Mouse (Mus musculus): ENCODE data around the gene Emx1.

Gene Emx1

DNA sequence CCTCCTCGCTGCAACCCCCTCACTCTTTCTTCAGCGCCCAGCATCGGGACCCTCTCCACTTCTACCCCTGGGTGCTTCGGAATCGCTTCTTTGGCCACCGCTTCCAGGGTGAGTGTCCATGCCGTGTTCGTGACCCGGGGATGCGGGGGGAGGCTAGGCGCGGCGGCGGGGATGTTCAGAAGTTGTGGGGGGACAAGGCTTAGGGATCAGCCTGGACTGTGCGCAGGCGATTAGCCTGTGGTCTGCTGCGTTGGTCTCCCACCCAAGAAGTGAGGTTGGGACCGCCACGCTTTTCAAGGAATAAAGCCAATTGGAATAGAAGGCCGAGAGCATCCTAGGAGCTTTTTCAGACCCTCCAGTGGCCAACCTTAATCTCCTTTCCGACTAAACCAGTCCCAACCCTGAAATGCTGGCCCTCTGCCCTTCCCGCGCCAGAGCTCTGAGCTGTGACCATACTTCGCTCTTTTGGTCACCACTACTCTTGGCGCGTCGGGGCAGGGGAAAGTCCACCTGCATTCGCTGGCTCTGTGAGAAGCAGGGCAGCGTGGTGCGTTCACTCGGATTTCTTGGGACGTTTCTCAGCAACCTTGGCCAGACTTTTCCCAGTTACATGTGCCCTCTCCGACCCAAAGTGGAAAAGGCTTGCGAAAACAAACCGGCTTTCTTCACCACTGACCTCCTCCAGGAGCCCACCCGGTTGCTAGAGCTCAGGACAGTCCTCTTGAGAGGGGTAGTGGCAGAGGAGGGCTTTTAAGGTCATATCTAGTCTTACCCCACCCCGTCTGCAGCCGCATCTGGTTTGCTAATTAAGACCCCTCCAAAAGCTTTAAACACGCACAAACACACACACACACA lies 1.2 kb downstream of the Emx1 start:
- ATAC-seq (ENCODE audit: insufficient number of reproducible peaks, low FRiP score, low TSS enrichment) = no peak

- ATAC-seq (ENCODE audit: insufficient number of reproducible peaks, low FRiP score, low TSS enrichment) = no peak
These were observed 2.1 kb downstream of the Emx1 start for GRCm38 (mm10) chr6:85189361-85189760.

GRCm38 (mm10) chr6:85189911-85190591 lies 2.8 kb downstream of the Emx1 start:
- no peak for ATAC-seq (ENCODE audit: insufficient number of reproducible peaks, low FRiP score, low TSS enrichment)

DNA sequence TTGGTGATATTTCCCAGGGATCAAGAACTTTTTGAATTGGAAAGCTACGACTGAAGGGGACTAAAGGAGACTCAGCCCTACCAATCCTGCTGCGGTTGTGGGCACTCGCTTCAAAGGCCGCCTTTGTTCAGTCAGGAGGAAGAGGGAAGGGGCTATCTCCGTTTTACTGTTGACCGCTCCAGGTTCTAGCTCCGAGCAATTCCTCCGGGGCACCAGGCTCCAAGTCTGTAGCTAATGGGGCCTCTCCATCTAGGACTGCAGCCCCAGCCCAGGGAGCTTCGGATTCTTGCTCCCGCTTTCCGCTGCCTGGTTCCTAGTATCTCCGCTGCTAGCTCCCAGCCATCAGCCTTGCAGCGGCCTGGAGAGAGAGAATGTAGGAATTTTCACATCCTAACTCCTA lies 3.4 kb downstream of the Emx1 start:
- ATAC-seq (ENCODE audit: insufficient number of reproducible peaks, low FRiP score, low TSS enrichment) = no peak

- ATAC-seq (ENCODE audit: insufficient number of reproducible peaks, low FRiP score, low TSS enrichment) = no peak
These were observed 4.7 kb downstream of the Emx1 start for GRCm38 (mm10) chr6:85191751-85192440.

DNA sequence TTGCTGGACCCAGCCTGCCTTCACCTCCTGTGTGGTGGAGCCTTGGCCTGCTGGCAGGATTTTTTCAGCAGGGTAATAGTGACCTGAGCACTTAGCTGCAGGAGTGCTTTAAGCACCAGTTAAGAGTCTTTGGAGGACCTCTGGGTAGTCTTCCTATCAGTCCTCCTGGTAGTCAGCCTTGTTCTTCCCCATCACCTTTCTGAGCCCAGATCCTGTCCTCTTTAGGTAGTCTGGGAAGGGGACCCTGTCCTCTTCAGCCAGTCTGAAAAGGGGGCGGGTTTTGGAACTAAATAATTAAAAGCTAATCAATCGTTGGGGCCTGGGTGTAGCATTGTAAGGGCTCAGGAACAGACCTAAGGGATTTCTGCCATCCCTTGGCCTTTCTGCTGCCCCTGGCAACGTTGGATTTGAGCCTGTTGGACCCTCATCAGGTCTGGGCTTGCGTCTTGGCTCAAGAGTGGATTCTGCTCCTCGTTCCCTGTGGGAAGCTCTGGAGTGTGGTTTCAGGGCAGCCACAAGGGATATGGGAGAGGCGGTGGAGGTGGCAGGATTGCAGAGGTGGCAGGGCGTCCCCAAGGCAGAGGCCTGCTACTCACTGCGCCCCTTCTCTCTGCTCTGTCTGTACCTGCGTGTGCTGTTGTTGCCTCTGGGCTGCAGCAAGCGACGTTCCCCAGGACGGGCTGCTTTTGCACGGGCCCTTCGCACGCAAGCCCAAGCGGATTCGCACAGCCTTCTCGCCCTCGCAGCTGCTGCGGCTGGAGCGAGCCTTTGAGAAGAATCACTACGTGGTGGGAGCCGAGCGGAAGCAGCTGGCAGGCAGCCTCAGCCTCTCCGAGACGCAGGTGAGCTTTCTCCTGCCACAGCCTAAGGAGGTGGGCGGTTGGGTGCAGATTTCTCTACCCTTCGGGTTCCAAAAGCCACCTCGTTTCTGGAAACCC lies 6.4 kb downstream of the Emx1 start:
- no peak for ATAC-seq (ENCODE audit: insufficient number of reproducible peaks, low FRiP score, low TSS enrichment)

DNA sequence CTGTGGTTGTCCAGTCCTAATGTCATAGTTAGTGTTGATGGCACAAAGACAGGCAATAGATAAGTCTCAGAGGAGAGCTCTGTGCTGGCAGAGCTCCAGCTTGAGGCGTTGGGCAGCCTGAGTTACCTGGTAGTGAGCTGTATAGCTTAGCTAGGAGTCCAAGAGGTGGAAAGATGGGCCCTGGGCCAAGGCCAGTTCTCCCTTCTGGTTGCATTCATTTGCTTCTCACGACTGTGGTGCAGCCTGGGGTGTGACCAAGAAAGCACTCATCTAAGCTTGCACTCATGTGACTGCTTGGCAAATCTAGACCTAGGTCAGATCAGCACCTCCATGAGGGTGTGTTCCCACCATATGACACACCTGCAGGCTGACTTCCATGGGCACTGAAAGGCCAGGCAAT lies 10.7 kb downstream of the Emx1 start:
- ATAC-seq (ENCODE audit: insufficient number of reproducible peaks, low FRiP score, low TSS enrichment) = no peak

DNA sequence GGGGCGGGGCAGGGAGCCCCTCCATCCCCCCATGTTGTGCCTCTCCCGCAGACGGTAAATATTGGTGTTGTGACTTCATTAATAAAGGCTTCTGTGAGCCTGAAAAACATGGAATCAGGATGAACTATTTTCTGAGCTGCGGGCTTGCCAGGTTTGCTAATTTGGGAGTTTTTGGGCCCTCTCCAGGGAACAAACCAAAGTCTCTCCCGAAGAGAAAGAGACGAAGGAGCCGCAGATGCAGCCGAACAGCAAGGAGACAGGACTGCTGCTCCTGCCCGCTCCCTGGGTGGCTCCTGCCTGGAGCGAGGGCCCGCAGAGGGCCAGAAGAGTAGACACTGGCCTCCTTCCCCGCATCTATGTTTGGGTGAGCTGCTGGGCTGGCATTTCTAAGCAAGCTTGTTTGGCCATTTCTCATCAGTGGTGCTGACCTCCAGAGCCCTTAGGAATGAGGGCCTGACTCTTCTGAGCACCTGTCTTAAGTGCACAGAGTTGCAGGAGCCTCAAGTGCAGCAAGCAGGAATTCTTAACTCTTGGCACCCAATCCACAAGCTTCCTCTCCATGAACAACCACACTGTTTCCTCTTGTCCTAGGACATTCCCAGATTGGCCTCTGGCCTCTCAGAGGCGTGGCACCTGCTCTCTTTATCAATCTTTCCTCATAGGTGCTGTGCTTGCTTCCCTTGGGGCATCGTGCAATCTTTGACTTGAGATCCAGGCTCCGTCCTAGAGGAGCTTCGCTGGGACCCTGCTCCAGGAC lies 19.1 kb downstream of the Emx1 start:
- ATAC-seq (ENCODE audit: insufficient number of reproducible peaks, low FRiP score, low TSS enrichment) = no peak

GRCm38 (mm10) chr6:85206939-85207285 lies 19.7 kb downstream of the Emx1 start:
- no peak for ATAC-seq (ENCODE audit: insufficient number of reproducible peaks, low FRiP score, low TSS enrichment)

DNA sequence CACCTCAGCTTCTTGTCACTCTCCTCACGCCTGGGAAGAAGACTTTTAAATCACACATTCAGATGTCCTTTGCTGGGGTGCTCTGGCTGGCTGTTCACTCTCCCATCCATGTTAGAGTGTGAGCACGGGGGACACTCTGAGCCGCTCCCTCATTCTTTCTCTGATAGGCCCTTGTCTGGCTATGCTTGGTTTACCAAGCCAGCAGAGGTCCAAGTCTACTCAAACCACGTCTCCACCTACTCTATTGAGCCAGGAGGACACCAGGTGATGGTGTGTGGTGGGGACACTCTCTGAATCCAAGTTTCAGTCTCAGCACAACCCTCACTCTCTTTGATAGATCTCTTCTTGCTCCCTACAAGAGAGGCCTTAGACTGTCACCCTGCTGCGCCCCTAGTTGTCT lies 20.1 kb downstream of the Emx1 start:
- ATAC-seq (ENCODE audit: insufficient number of reproducible peaks, low FRiP score, low TSS enrichment) = no peak

DNA sequence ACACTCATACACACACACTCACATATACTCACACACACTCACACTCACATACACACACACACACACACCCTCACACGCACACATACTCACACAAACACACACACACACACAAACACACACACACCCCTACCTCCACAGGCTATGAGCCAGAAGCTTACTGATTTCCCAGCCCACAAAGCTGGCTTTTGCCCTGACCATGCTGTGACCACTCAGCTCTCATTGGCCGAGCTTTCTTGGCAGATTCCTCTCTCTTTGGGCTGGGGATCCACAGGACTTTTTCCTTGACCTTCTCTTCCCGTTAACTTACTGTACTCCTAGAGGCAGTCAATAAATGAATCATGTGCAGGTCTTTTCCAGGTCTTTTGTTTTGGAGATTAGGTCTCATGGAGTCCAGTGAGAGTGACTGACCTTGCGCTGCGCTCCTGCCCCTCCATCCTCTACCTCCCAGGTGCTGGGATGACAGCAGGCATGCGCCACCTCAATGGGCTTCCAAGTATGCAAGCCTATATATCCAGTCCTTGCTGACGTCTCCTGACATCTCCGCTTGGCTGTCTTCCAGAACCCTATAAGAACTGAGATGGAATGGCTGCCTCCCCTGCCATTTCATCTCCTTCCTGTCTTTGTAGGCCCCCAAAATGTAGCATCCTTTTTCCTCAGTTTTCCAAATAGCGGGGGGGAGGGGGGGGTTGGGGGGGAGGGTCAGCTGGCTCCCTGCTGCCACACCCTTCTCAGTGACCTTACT lies 22.2 kb downstream of the Emx1 start:
- ATAC-seq (ENCODE audit: insufficient number of reproducible peaks, low FRiP score, low TSS enrichment) = no peak

DNA sequence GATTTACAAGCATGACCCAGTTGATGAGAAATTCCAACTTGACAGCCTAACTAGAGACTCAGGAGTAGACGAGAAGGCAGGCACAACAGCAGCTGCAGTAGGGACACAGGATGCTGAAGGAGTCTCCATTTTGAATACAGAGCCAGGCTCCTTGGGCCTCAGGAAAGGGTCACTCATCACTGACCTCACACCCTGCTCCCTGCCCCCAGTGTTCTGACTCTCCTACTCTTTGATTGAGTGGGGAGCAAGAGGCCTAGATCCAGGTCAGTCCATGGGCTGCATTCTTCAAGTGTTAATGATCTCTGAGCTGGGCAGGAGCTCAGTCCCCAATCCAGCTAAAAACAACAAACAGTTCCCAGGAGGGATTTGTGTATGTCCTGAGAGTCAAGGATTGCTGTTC lies 23.4 kb downstream of the Emx1 start:
- ATAC-seq (ENCODE audit: insufficient number of reproducible peaks, low FRiP score, low TSS enrichment) = no peak

GRCm38 (mm10) chr6:85218251-85218650 lies 31.0 kb downstream of the Emx1 start:
- no peak for ATAC-seq (ENCODE audit: insufficient number of reproducible peaks, low FRiP score, low TSS enrichment)

DNA sequence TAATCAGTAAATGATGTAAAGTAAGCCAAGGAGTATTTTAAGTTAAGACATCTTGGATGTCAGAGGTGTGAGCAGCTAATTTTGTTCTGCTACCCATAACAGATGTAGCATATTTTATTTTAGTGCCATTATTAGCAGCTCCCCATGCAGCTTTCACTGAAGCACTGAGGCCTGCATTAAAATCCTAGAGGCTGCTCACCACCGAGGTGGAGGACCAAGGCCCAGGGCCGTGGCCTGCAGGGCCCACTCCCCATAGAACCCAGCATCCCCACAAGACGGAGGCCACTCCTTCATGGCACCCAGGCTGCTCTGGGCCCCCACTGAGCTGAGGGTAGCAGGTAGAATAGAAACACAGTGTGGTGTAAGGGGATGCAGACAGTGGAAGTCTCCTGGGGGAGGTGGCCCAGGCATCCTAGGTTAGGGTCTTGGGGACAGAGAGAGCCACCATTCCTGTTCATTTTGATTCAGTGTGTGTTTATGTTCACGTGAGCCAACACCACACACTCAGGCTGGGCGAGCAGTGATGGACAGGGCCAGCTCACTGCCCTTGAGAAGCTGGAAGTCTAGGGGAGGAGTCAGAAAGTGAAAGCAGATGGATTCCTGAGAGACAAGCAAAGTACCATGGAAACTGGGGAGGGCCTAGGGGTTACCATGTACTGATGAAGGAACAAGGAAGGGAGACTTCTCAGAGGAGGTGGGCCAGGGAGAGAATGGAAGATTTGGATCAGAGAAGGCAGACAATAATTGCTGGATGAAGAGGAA lies 31.6 kb downstream of the Emx1 start:
- no peak for ATAC-seq (ENCODE audit: insufficient number of reproducible peaks, low FRiP score, low TSS enrichment)

DNA sequence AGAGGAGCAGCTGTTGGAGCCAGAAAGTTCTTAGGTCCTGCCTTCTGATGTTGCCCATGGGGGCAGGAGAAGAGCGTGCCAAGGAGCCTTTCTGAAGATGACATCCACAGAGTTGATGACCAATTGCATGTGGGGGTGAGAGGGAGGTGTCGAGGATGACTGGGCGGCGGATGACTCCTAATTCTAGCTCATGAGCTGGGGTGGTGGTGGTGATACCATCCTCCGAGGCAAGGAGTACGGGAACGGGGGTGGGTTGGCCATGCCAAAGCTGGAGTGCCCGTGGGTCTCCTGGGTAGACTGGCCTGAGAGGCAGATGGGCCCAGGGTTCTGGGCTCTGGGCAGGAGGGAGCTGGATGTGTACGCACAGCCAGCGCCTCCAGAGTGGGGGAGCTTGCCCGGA lies 32.5 kb downstream of the Emx1 start:
- ATAC-seq (ENCODE audit: insufficient number of reproducible peaks, low FRiP score, low TSS enrichment) = no peak

DNA sequence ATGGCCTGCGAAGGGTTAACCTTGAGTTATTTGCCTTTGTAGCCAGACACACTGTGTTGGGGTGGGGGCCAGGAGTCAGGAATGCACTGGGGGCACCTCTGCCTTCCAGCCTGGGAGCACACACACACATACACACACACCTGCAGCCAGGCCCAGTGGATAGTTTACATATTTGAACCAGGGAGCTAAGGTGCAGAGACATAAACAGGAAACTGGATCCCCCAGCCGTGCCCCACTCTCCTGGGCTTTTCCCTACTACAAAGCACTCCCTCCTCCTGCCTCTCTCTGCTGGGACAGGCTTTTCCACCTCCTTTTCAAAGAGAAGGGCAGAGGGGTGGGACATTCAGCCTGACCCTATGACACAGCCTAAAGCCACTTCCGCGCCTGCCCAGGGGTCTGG lies 33.7 kb downstream of the Emx1 start:
- no peak for ATAC-seq (ENCODE audit: insufficient number of reproducible peaks, low FRiP score, low TSS enrichment)

DNA sequence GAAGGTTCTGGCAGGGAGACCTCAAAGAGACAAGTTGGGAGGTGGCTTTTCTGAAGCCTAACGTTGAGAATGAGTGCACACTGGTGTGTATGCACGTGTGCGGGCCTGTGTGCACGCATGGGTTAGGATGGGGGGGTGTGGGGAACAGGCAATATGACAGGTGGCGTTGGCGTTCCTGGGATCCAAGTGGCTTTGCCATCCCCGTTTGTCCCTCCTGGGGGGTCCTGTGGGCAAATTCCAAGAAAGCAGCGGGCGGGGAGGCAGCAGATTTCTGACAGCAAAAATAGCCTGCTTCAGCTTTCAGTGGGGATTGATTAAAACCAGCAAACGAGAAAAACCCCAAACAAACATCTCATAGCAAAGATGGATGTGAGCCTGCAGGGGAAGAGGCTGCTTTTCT lies 35.3 kb downstream of the Emx1 start:
- no peak for ATAC-seq (ENCODE audit: insufficient number of reproducible peaks, low FRiP score, low TSS enrichment)

DNA sequence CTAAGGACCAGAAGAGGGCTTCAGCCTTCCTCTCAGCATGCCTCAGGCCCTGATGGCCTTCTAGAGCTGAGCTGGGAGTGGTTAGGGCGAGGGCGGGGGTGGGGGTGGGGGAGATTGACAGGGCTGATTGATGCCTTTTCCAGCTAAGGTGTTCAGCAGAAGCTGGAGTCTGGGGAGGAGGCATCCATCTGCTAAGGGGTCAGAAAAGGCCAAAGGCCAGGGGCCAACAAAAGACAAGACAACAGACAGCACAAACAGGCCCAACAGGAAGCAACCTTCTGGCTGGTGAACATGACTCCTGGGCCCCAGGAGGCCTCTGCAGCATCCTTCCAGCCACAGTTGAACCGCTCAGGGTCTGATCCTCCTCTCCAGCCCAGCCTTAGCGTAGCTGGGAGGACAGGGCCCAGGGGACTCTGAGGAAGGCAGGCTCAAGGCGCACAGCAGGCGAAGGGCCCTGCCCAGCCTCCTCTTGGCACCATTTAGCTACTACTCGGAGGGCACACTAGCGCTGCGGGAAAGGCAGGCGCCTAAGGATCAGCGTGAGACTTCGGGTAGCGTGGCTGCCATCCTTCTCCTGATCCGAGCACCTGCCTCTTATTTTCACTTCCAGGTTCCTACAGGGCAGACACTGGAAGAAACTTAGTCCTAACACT lies 36.4 kb downstream of the Emx1 start:
- ATAC-seq (ENCODE audit: insufficient number of reproducible peaks, low FRiP score, low TSS enrichment) = 0 out of 2 replicates have a peak, but pooled peaks have one; percentile 22
